Mouse (Mus musculus): ENCODE data around the gene Fam71f1.
A peak's percentile ranks its signal among the peaks of the same experiment; 100 is the strongest.
"Not testable (repeated sequence)": the region's sequence is repeated elsewhere in the genome, so short reads cannot be mapped to it uniquely, and the experiment has no call there.

Gene Fam71f1

DNA sequence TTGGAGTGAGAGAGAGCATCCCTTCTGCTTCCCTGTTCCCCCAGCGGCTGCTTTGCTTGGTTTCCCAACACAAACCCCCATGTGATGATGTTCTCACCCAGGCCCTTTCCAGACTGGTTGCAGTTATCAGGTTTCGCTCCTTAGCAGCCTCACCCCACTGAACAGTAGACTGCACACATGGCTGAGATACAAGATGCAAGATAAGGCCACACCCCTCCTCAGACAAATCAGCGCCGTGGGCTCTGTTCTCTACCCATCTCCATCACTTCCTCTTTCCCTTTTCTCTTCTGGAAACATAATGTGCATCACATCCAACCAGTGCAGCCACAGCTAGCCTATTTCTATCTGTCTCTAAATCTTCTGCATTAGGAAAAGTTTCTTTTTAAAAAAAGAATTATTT is 10.6 kb downstream of the Fam71f1 start:
- no peak for DNase-seq

- DNase-seq: not testable (repeated sequence)
Observed at GRCm38 (mm10) chr6:29346512-29346911, 27.6 kb downstream of the Fam71f1 start.

DNA sequence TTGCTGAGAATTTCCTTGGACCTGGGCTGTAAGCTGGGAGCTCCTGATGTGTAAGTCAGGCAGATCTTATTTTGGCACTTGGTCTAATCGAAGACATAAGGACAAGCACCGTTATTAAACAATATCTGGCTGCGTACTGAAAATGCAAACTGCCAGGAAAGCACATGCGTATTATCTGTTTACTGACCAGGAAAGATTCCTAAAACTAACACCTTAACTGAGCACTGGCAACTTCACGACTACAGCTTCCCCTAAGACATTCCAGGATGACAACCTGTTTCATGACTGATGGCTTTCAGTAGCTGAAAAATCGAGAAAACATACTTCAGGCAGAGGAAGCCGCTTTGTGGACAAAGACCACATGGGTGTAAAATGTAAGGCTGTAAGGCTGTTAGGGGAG is 28.2 kb downstream of the Fam71f1 start:
- no peak for DNase-seq

- peak; percentile 98 for DNase-seq
Observed at GRCm38 (mm10) chr6:29347665-29348370, 28.9 kb downstream of the Fam71f1 start, which contains the start of gene Calu. Gene Calu (plus strand): TSS chr6:29348069.

- DNase-seq: no peak
Observed at GRCm38 (mm10) chr6:29348371-29348724, 29.4 kb downstream of the Fam71f1 start.

- no peak for DNase-seq
Observed at GRCm38 (mm10) chr6:29351613-29352012, 32.7 kb downstream of the Fam71f1 start.

GRCm38 (mm10) chr6:29352816-29353215 is 33.9 kb downstream of the Fam71f1 start:
- peak; percentile 7 for DNase-seq

DNA sequence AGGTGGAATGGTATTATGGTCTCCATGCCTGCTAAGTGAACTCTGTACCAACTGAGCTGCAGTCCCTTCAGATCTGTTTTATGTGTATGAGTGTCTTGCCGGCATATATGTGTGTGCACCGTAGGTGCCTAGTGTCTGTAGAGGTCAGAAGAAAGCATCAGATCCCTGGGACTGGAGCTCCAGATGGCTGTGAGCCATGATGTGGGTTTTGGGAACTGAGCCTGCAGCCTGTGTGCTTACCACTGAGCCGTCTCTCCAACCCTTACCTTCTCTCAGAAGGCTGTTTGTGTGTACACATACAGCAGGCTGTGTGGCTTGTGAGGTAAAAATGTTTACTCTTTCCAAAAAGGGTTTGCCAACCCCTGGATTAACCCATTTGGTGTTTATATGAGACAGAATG is 40.4 kb downstream of the Fam71f1 start:
- DNase-seq: no peak

GRCm38 (mm10) chr6:29360211-29360610 is 41.3 kb downstream of the Fam71f1 start:
- DNase-seq: no peak

GRCm38 (mm10) chr6:29362246-29363128 is 43.5 kb downstream of the Fam71f1 start:
- DNase-seq: no peak

DNA sequence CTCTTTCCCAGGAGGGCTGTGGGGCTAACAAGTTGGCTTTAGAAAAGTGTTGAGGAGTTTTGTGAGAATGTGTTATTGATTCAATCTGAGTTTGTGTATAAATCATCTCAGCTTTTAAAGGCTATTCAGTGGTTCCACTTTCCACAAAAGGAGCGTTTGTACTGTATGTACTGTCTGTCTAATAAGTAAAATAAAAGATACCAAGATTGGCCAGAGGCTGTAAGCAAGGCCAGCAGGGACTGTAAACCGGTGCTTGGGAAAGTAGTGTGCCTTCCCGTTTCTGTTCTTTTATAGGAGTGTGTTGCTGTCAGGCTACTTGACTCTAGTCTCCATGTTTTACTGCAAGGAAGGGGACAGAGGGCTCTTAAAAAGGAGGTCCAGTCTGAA is 44.2 kb downstream of the Fam71f1 start:
- no peak for DNase-seq

DNA sequence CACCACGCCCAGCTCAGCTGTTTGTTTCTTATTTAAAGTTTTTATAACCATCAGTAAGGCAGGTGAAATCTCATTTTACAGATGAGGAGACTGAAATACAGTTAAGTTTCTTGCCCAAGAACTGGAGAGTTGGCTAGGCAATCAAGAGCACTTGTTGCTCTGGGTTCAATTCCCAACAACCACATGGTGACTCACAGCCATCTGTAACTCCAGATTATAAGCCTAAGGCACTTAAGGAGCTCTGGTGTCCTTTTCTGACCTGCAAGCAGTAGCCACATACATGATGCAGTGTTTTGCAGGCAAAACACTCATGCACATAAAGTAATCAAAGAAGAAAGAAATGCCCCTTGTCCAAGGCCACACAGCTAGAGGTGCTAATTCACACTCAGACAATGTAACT is 46.3 kb downstream of the Fam71f1 start:
- DNase-seq: no peak

DNA sequence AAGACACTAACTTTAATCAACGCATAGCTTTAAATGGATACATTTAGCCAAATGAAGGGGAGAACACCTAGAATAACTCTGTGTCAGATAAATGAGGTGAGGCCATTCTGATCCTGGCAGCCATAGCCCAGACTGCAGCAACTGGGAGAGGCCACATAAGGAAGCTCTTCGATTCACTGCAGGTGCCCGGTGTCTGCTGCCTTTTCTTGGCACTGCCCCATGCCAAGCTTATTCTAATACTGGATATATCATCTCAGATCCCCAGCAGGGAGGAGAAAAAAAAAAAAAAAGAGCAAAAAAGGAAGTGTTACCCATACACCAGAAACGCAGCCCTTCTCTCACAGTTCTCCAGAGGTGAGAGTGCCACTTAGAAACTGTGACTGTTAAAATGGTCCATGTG is 58.4 kb downstream of the Fam71f1 start:
- no peak for DNase-seq

- no peak for DNase-seq
Observed at GRCm38 (mm10) chr6:29378678-29379077, 59.7 kb downstream of the Fam71f1 start.

DNA sequence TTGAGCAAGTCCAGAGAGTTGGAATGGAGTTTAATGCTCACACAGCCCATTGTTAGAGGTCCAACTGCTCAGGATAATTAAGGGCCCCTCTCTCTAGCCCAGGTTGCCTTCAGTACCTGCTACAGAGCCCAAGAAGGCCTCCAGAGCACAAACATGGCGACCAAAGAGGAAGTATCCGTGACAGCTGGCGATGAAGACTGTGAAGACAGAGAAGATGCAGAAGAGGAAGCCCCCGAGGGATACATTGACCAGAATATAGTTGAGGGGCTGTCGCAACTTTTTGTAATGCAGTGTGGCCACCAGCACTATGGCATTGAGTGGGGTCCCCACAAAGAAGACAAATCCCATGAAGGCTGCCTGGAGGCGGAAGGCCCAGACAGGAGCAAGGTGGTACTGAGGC is 61.0 kb downstream of the Fam71f1 start:
- no peak for DNase-seq

DNA sequence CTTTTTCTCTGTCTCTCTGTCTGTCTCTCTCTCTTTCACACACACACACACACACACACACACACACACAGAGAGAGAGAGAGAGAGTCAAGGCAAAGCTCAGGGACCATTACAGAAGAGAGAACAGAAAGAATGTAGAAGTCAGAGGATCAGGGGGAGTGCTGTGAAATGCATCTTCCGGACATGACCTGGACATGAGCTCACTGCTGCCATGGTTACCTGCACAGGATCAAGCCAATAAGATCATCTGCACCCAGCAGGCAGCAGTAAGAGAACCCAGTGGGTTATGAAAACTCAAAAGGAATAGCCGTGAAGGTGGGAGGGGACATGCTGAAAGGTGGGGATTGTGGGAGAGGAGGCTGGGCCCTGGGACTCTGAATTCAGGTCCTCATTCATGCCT is 63.5 kb downstream of the Fam71f1 start:
- no peak for DNase-seq
